Mouse (Mus musculus) cerebellum, postnatal 4 days (tissue): ENCODE data around the gene Eps15l1.

Experiments
- DNase-seq, 2 experiments: peaks; one replicate each; pipeline ENCODE4 v3.0.0; 2022; ENCODE audit warnings: low spot score in 2 of 2, mixed read lengths in 1 of 2

The Eps15l1 gene

GRCm38 (mm10) chr8:72350727-72351126, 70.5 kb downstream of the Eps15l1 start:
- no peak for DNase-seq

GRCm38 (mm10) chr8:72349838-72350237, 71.4 kb downstream of the Eps15l1 start:
- no peak for DNase-seq

GRCm38 (mm10) chr8:72348956-72349355, 72.3 kb downstream of the Eps15l1 start:
- DNase-seq, result no peak

- no peak for DNase-seq
These were observed 73.1 kb downstream of the Eps15l1 start for GRCm38 (mm10) chr8:72348114-72348513.

- DNase-seq, result no peak
These were observed 73.7 kb downstream of the Eps15l1 start for GRCm38 (mm10) chr8:72347553-72347952.

GRCm38 (mm10) chr8:72343725-72344124, 77.5 kb downstream of the Eps15l1 start:
- no peak for DNase-seq

- DNase-seq, result no peak
These were observed 78.5 kb downstream of the Eps15l1 start for GRCm38 (mm10) chr8:72342556-72343300.

- DNase-seq, result no peak
These were observed 84.2 kb downstream of the Eps15l1 start for GRCm38 (mm10) chr8:72337034-72337433.

GRCm38 (mm10) chr8:72336273-72336672, 85.0 kb downstream of the Eps15l1 start:
- no peak for DNase-seq

GRCm38 (mm10) chr8:72334144-72334641, 87.1 kb downstream of the Eps15l1 start:
- DNase-seq, result no peak

- no peak for DNase-seq
These were observed 87.7 kb downstream of the Eps15l1 start for GRCm38 (mm10) chr8:72333429-72334143.

GRCm38 (mm10) chr8:72331631-72332030, 89.6 kb downstream of the Eps15l1 start:
- no peak for DNase-seq

GRCm38 (mm10) chr8:72330806-72331516, 90.3 kb downstream of the Eps15l1 start:
- no peak for DNase-seq

GRCm38 (mm10) chr8:72329116-72329515, 92.1 kb downstream of the Eps15l1 start:
- DNase-seq, result no peak

- no peak for DNase-seq
These were observed 96.6 kb downstream of the Eps15l1 start for GRCm38 (mm10) chr8:72324708-72325107.

- DNase-seq, result no peak
These were observed 97.1 kb downstream of the Eps15l1 start for GRCm38 (mm10) chr8:72324036-72324706.

GRCm38 (mm10) chr8:72323131-72323725, 98.0 kb downstream of the Eps15l1 start:
- DNase-seq, result no peak

GRCm38 (mm10) chr8:72322471-72322889, 98.8 kb downstream of the Eps15l1 start:
- no peak for DNase-seq

- DNase-seq, result no peak
These were observed 99.4 kb downstream of the Eps15l1 start for GRCm38 (mm10) chr8:72321635-72322441.

GRCm38 (mm10) chr8:72320803-72321583, 100.3 kb downstream of the Eps15l1 start:
- no peak for DNase-seq
